Mouse (Mus musculus): ENCODE results near the gene Klhl30. TPM values are rescaled to one million over a fixed set of nuclear protein-coding genes. Genes with fewer than 3 reads are reported as not detected.

Klhl30 gene
- 0.05 and 0.06 TPM in 2 replicates for polyA plus RNA-seq (2014; fragmentation: Nextera tagmentation; extraction: Ambion mirVana)

- WGBS: 51% methylated on average over 4 of the region's 4 CpGs
- Histone ChIP-seq H3K9ac (ENCODE audit: low read length) (no peak within 1 kb of the TSS), H3K4me1 (ENCODE audit: control insufficient read depth, insufficient read depth, low read length) (no peaks in the 10 kb centered on the region), H3K27ac (ENCODE audit: low read depth, low read length) (no peak within 1 kb of the TSS), H3K9me3 (replicated peaks; ENCODE audit: control insufficient read depth, low read length) (no peaks in the 10 kb centered on the region), H3K4me2 (ENCODE audit: low read length) (no peak within 1 kb of the TSS), H3K27me3 (replicated peaks; ENCODE audit: control insufficient read depth, insufficient read depth, low read length) (peaks cover 10% of the 10 kb centered on the region), H3K36me3 (ENCODE audit: control insufficient read depth, insufficient read depth, low read length) (no peaks in the 10 kb centered on the region), H3K4me3 (ENCODE audit: low read depth, low read length) (no peak within 1 kb of the TSS)
- DNase-seq (ENCODE audit: low spot score) (no peak), ATAC-seq (no peak)
Measured at GRCm38 (mm10) chr1:91350841-91351240, at the start of gene Klhl30. Gene Klhl30, plus strand, starts transcription at chr1:91351016.

DNA sequence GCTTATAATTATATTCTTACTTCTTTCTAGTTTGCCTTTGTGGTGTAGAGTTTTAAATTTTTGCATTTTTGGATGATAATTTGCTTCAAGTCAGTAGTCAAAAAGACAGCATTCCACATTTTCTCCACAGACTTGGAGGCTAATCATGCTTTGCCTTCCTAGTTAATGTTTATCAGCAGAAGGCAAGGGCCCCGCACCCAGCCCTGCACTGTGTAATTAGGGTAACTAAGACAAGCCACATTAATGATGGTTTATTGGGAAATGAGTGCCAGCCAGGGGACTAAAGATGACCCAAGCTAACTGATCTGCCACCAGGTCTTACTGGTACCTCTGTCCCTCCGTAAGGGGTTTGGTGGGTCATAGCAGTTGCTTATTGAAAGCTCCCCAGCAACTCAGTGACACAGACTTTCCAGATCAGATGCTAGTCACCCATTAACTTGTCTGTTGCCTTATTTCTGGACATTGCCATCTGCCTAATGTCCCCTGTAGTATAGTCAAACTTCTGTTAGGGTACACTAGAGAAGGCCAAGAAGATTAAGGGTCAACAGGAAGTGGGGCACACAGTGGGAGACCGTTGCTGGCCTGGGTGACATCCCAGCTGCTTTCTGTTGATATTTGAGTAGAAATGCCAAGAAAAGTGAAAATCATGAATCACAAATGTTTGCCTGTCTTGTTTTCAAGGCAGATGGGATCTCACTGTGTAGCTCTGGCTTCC lies 49.5 kb upstream of the Klhl30 start:
- 95% methylated on average over 3 of the region's 3 CpGs for WGBS

DNA sequence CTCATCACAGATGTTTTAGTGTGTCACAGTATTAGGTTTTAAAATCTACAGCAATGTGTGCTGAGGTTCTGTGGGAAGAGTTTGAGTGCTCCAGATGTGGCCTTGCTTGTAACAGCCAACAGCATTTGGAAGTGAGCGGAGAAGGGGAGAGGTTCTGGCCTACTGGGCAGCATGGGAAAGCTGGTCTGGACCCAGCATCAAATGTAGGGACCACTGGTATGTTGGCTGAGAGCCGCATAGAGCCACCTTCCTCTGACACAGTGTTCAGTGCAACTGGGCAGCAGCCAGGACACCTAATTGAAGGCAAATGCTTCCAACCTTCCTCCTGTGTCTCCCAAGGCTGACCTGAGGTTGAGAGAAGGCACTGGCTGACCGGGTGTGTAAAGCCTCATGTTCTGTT lies 48.8 kb upstream of the Klhl30 start:
- H3K4me1 ChIP-seq (ENCODE audit: control insufficient read depth, insufficient read depth, low read length): no peaks in the 10 kb centered on the region; the same call in 1 of the 2 replicates
- DNase-seq (ENCODE audit: low spot score) (no peak), ATAC-seq (no peak)
- WGBS: 95% methylated on average over 3 of the region's 3 CpGs
- no peaks in the 10 kb centered on the region for H3K9me3 ChIP-seq (replicated peaks; ENCODE audit: control insufficient read depth, low read length)
- no peak overlapping the region for H3K4me3 ChIP-seq (ENCODE audit: low read depth, low read length)
- no peaks in the 10 kb centered on the region for H3K27me3 ChIP-seq (replicated peaks; ENCODE audit: control insufficient read depth, insufficient read depth, low read length)
- peaks cover 8% of the 10 kb centered on the region; the same call in 1 of the 2 replicates for H3K36me3 ChIP-seq (ENCODE audit: control insufficient read depth, insufficient read depth, low read length)
- H3K4me2 ChIP-seq (ENCODE audit: low read length): no peak overlapping the region
- H3K27ac ChIP-seq (ENCODE audit: low read depth, low read length): no peak overlapping the region
- H3K9ac ChIP-seq (ENCODE audit: low read length): no peak overlapping the region

More for the DNA sequence above, 49.5 kb upstream of the Klhl30 start:
- ATAC-seq: no peak
- no peaks in the 10 kb centered on the region for H3K9me3 ChIP-seq (replicated peaks; ENCODE audit: control insufficient read depth, low read length)
- H3K4me2 ChIP-seq (ENCODE audit: low read length): no peak overlapping the region
- H3K4me1 ChIP-seq (ENCODE audit: control insufficient read depth, insufficient read depth, low read length): no peaks in the 10 kb centered on the region; the same call in 1 of the 2 replicates
- no peak overlapping the region for H3K27ac ChIP-seq (ENCODE audit: low read depth, low read length)
- no peak overlapping the region for H3K9ac ChIP-seq (ENCODE audit: low read length)
- DNase-seq (ENCODE audit: low spot score): no peak
- H3K4me3 ChIP-seq (ENCODE audit: low read depth, low read length): no peak overlapping the region
- peaks cover 7% of the 10 kb centered on the region; the same call in 1 of the 2 replicates for H3K36me3 ChIP-seq (ENCODE audit: control insufficient read depth, insufficient read depth, low read length)
- no peaks in the 10 kb centered on the region for H3K27me3 ChIP-seq (replicated peaks; ENCODE audit: control insufficient read depth, insufficient read depth, low read length)

- no peak overlapping the region for H3K27ac ChIP-seq (ENCODE audit: low read depth, low read length)
- no peak overlapping the region for H3K4me2 ChIP-seq (ENCODE audit: low read length)
- H3K9me3 ChIP-seq (replicated peaks; ENCODE audit: control insufficient read depth, low read length): no peaks in the 10 kb centered on the region
- no peak overlapping the region for H3K9ac ChIP-seq (ENCODE audit: low read length)
- H3K27me3 ChIP-seq (replicated peaks; ENCODE audit: control insufficient read depth, insufficient read depth, low read length): no peaks in the 10 kb centered on the region
- H3K36me3 ChIP-seq (ENCODE audit: control insufficient read depth, insufficient read depth, low read length): peaks cover 24% of the 10 kb centered on the region
- no peak overlapping the region for H3K4me3 ChIP-seq (ENCODE audit: low read depth, low read length)
- WGBS: 92% methylated on average over 4 of the region's 4 CpGs
- ATAC-seq (no peak), DNase-seq (ENCODE audit: low spot score) (no peak)
- no peaks in the 10 kb centered on the region for H3K4me1 ChIP-seq (ENCODE audit: control insufficient read depth, insufficient read depth, low read length)
Measured at GRCm38 (mm10) chr1:91304621-91305020, 46.2 kb upstream of the Klhl30 start.

GRCm38 (mm10) chr1:91309366-91310085 lies 41.3 kb upstream of the Klhl30 start:
- no peak for ATAC-seq

DNA sequence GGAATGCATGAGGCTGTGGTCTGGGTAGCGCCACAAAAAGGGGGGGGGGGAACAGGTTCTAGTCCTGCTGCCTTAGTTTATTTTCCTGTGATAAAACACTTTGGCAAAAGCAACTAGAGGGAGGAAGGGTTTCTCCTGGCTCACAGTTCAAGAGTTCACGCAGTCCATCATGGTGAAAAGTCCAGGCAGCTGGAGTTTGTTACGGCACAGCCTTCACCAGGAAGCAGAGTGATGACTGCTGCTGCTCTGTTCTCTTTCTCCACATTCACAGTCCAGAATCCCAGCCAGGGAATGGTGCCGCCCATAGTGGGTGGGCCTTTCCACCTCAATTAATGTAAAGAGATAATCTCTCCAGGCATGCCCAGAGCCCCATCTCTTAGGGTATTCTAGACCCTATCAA lies 38.5 kb upstream of the Klhl30 start:
- DNase-seq (ENCODE audit: low spot score): no peak
- no peaks in the 10 kb centered on the region for H3K27me3 ChIP-seq (replicated peaks; ENCODE audit: control insufficient read depth, insufficient read depth, low read length)
- H3K36me3 ChIP-seq (ENCODE audit: control insufficient read depth, insufficient read depth, low read length): peaks cover 25% of the 10 kb centered on the region
- no peak overlapping the region for H3K27ac ChIP-seq (ENCODE audit: low read depth, low read length)
- no peak overlapping the region for H3K4me2 ChIP-seq (ENCODE audit: low read length)
- ATAC-seq: no peak
- no peak overlapping the region for H3K4me3 ChIP-seq (ENCODE audit: low read depth, low read length)
- H3K4me1 ChIP-seq (ENCODE audit: control insufficient read depth, insufficient read depth, low read length): no peaks in the 10 kb centered on the region
- no peak overlapping the region for H3K9ac ChIP-seq (ENCODE audit: low read length)
- 95% methylated on average over 4 of the region's 4 CpGs for WGBS
- no peaks in the 10 kb centered on the region for H3K9me3 ChIP-seq (replicated peaks; ENCODE audit: control insufficient read depth, low read length)

More at GRCm38 (mm10) chr1:91309366-91310085, 41.3 kb upstream of the Klhl30 start:
- H3K4me2 ChIP-seq (ENCODE audit: low read length): no peak overlapping the region
- no peak for DNase-seq (ENCODE audit: low spot score)
- no peak overlapping the region for H3K27ac ChIP-seq (ENCODE audit: low read depth, low read length)
- peaks cover 35% of the 10 kb centered on the region for H3K36me3 ChIP-seq (ENCODE audit: control insufficient read depth, insufficient read depth, low read length)
- WGBS: 91% methylated on average over 13 of the region's 13 CpGs
- no peaks in the 10 kb centered on the region for H3K27me3 ChIP-seq (replicated peaks; ENCODE audit: control insufficient read depth, insufficient read depth, low read length)
- H3K4me1 ChIP-seq (ENCODE audit: control insufficient read depth, insufficient read depth, low read length): no peaks in the 10 kb centered on the region
- no peaks in the 10 kb centered on the region for H3K9me3 ChIP-seq (replicated peaks; ENCODE audit: control insufficient read depth, low read length)
- no peak overlapping the region for H3K9ac ChIP-seq (ENCODE audit: low read length)
- H3K4me3 ChIP-seq (ENCODE audit: low read depth, low read length): no peak overlapping the region

DNA sequence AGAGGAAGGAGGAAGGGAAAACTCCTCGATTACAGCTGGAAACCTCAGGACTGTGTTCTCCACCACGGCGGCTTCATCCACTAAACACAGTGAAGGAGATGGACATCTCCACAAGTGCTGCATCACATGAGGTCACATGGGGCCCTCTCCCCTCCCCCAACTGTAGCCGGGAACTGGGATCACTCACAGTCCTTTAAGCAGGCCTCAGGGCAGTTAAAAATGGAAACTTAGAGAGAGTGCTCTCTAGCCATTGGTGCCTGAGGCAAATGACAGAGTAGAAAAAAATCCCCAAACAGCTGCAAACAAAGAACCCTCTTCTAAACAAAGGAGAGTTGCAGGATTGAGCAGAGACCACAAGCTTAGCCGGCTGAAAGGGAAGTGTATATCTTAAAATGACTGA lies 37.6 kb upstream of the Klhl30 start:
- 0 out of 2 replicates have a peak overlapping the region, but pooled peaks have one; percentile 9 for H3K27ac ChIP-seq (ENCODE audit: low read depth, low read length)
- DNase-seq (ENCODE audit: low spot score): peak; percentile 24

DNA sequence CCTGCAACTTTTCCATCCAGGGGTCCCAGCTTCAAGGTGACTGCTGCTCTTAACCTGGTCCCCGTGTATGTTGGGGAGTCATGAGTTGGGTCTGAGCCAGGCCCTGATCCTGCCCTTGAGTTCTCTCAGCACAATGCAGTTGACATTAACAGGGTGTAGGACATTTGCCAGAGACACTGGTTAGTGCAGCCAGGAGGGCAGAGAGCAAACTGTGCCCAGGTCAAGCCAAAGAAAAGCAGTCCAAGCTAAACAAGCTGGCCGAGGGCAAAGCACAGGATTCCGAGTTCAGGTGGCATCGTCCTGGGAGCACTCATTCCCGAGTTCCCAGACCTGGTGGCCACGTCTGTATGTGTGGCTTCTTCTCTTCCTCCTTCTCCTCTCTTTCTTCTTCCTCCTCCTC lies 33.2 kb upstream of the Klhl30 start:
- DNase-seq (ENCODE audit: low spot score): no peak
- Histone ChIP-seq H3K27me3 (replicated peaks; ENCODE audit: control insufficient read depth, insufficient read depth, low read length) (no peaks in the 10 kb centered on the region), H3K36me3 (ENCODE audit: control insufficient read depth, insufficient read depth, low read length) (no peaks in the 10 kb centered on the region), H3K4me1 (ENCODE audit: control insufficient read depth, insufficient read depth, low read length) (no peaks in the 10 kb centered on the region), H3K9ac (ENCODE audit: low read length) (no peak overlapping the region), H3K9me3 (replicated peaks; ENCODE audit: control insufficient read depth, low read length) (no peaks in the 10 kb centered on the region), H3K4me3 (ENCODE audit: low read depth, low read length) (no peak overlapping the region), H3K27ac (ENCODE audit: low read depth, low read length) (no peak overlapping the region), H3K4me2 (ENCODE audit: low read length) (no peak overlapping the region)
- 83% methylated on average over 6 of the region's 6 CpGs for WGBS
- ATAC-seq: no peak

More for the DNA sequence above, 37.6 kb upstream of the Klhl30 start:
- Histone ChIP-seq H3K27me3 (replicated peaks; ENCODE audit: control insufficient read depth, insufficient read depth, low read length) (no peaks in the 10 kb centered on the region), H3K4me3 (ENCODE audit: low read depth, low read length) (no peak overlapping the region), H3K36me3 (ENCODE audit: control insufficient read depth, insufficient read depth, low read length) (peaks cover 24% of the 10 kb centered on the region), H3K9ac (ENCODE audit: low read length) (no peak overlapping the region), H3K9me3 (replicated peaks; ENCODE audit: control insufficient read depth, low read length) (no peaks in the 10 kb centered on the region), H3K4me2 (ENCODE audit: low read length) (no peak overlapping the region), H3K4me1 (ENCODE audit: control insufficient read depth, insufficient read depth, low read length) (no peaks in the 10 kb centered on the region)
- ATAC-seq: no peak
- 27% methylated on average over 5 of the region's 5 CpGs for WGBS

Data from forebrain, embryonic 14.5 days (tissue).